20 mouse cellular contexts compared by ENCODE assay signal in genomic region chr2:152223521-152224300, GRCm38 (mm10). TPM values are rescaled to one million over a fixed set of nuclear protein-coding genes. Genes with fewer than 3 reads are reported as not detected.
A peak's percentile ranks its signal among the peaks of the same experiment; 100 is the strongest.
DNase-seq lines count a peak whose midpoint lies in the region; ATAC-seq and TF ChIP-seq lines count a peak whose summit lies in the region.
"Had no signal": no experiment of that assay in that cellular context is flagged by ENCODE, and none has a peak within 500 bp of the region (broad histone marks: within the 10 kb centered on the region; RNA-seq: fewer than 3 reads in every experiment).

No protein-coding gene starts in this region.

- peaks cover 33% of the 10 kb centered on the region for H3K4me1 ChIP-seq in megakaryocyte, embryonic 14.5 days

- ATAC-seq in megakaryocyte, adult 5-6 weeks (ENCODE audit: poor library complexity, severe bottlenecking) = no peak
- ATAC-seq: intestine, postnatal 0 days; midbrain, embryonic 13.5 days had no signal

- peaks cover 6% of the 10 kb centered on the region for H3K36me3 ChIP-seq in megakaryocyte, embryonic 14.5 days (replicated peaks; ENCODE audit: low read length)
- H3K36me3 ChIP-seq: embryonic facial prominence, embryonic 15.5 days; forebrain, embryonic 12.5 days; hindbrain, embryonic 12.5 days; liver, embryonic 15.5 days; midbrain, embryonic 13.5 days had no signal

- no peaks in the 10 kb centered on the region for H3K9me3 ChIP-seq in megakaryocyte, embryonic 14.5 days
- H3K9me3 ChIP-seq: embryonic facial prominence, embryonic 15.5 days; forebrain, embryonic 12.5 days; hindbrain, embryonic 12.5 days; liver, embryonic 15.5 days; midbrain, embryonic 13.5 days had no signal

- TF ChIP-seq CTCF in brain, embryonic 14.5 days (IDR thresholded peaks at IDR 0.05; ENCODE audit: borderline replicate concordance, extremely low read depth, insufficient read depth, insufficient read length) = no peak

- no peak for TF ChIP-seq POLR2A in brain, embryonic 14.5 days (IDR thresholded peaks at IDR 0.05; ENCODE audit: borderline replicate concordance, extremely low read depth, insufficient read depth, insufficient read length, poor library complexity, severe bottlenecking)

- H3K4me3 ChIP-seq in megakaryocyte, embryonic 14.5 days (replicated peaks) = peak overlapping the region; percentile 59
- H3K4me3 ChIP-seq: embryonic facial prominence, embryonic 15.5 days; forebrain, embryonic 12.5 days; hindbrain, embryonic 12.5 days; liver, embryonic 15.5 days; midbrain, embryonic 13.5 days; myocyte had no signal

- no peaks in the 10 kb centered on the region for H3K27me3 ChIP-seq in megakaryocyte, embryonic 14.5 days (replicated peaks)
- H3K27me3 ChIP-seq: embryonic facial prominence, embryonic 15.5 days; forebrain, embryonic 12.5 days; hindbrain, embryonic 12.5 days; liver, embryonic 15.5 days; midbrain, embryonic 13.5 days had no signal

- peak; percentile 10 for DNase-seq in cerebellum, postnatal 10 days
- no peak for DNase-seq in cerebellum, adult 9-10 months
- peak; percentile 3 for DNase-seq in brain, embryonic 14.5 days (ENCODE audit: low read depth)
- peak; percentile 4 for DNase-seq in mesoderm, embryonic 11.5 days (ENCODE audit: low read depth, low spot score)
- no peak for DNase-seq in neural tube, embryonic 10.5 days (ENCODE audit: extremely low spot score, low spot score)
- no peak for DNase-seq in layer of hippocampus, postnatal 36 days
- DNase-seq: adrenal gland, adult 8-10 months; kidney, postnatal 10 days; lung, postnatal 36 days; right cerebral cortex, adult 18-20 months; thymus, postnatal 36 days had no signal

RNA-seq across cellular contexts. Expression of gene Csnk2a1, which starts 2.9 kb away (rescaled TPM):
- 3.4 and 4.4 TPM in 2 replicates for polyA plus RNA-seq in megakaryocyte, embryonic 14.5 days (2012; ENCODE audit: insufficient read depth, low replicate concordance)
- 53.9 and 60.9 TPM in 2 replicates for total RNA-seq in megakaryocyte, adult 5-6 weeks (2015)
- 95.3 and 105 TPM in 2 replicates for total RNA-seq in megakaryocyte, adult 5-6 weeks (2017)
- polyA plus RNA-seq in brain, embryonic 14.5 days (2012; rRNA removed) = 89.5 and 107 TPM in 2 replicates
- total RNA-seq in layer of hippocampus, postnatal 36 days (2021) = 100 to 1,000 TPM in 1 of 2 experiments, 10 to 100 TPM in 1; 98.3 to 101 TPM

Comparison
In these comparisons a context has a peak if more than half of its experiments do, and no peak if none do; other contexts are left out.
1. DNase-seq: peak in cerebellum, postnatal 10 days (2 of 2), brain, embryonic 14.5 days (single experiment) and mesoderm, embryonic 11.5 days (single experiment); none in cerebellum, adult 9-10 months (single experiment), neural tube, embryonic 10.5 days (single experiment) and layer of hippocampus, postnatal 36 days (0 of 2).